16 mouse cellular contexts compared by ENCODE assay signal in the genomic region with DNA sequence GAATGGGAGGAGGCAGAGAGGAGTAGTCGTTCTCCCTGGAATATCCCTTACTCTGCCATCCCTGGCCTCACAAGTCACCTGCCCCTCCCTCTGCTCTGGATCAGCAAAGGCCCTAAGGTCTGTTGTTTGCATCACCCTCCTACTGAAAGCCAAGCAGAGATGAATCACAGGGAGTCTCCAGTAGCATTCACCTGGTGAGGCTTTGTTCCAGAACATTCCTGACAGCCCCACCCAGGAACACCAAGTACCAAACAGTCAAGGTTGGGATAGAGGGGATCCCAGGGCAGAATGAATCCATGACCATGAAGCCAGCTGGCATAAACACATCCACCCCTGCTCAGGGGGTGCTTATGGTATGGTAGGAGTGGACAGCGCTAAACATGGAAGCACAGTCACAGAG.
"Had no signal": no experiment of that assay in that cellular context is flagged by ENCODE, and none has a peak within 500 bp of the region (broad histone marks: within the 10 kb centered on the region; RNA-seq: fewer than 3 reads in every experiment).

No protein-coding gene starts in this region.

- H3K4me1 ChIP-seq: intestine, embryonic 15.5 days; limb, embryonic 12.5 days; limb, embryonic 15.5 days had no signal

- H3K9ac ChIP-seq: intestine, embryonic 15.5 days; kidney, embryonic 15.5 days; limb, embryonic 12.5 days; limb, embryonic 15.5 days; lung, embryonic 14.5 days had no signal

- H3K4me3 ChIP-seq: intestine, embryonic 15.5 days; kidney, embryonic 15.5 days; limb, embryonic 12.5 days; limb, embryonic 15.5 days had no signal

- H3K27me3 ChIP-seq: intestine, embryonic 15.5 days; kidney, embryonic 15.5 days; limb, embryonic 12.5 days; limb, embryonic 15.5 days had no signal

- H3K27ac ChIP-seq: intestine, embryonic 15.5 days; kidney, embryonic 15.5 days; limb, embryonic 12.5 days; limb, embryonic 15.5 days had no signal

- H3K9me3 ChIP-seq: intestine, embryonic 15.5 days; kidney, embryonic 15.5 days; limb, embryonic 15.5 days had no signal

- DNase-seq: kidney, adult 11 months; kidney, adult 8-10 months; kidney, postnatal 10 days; left cerebral cortex, postnatal 4 days; lung, embryonic 14.5 days; lung, postnatal 10 days; lung, postnatal 4 days; midbrain, embryonic 14.5 days; thymus, adult 2 months; thymus, postnatal 14 days; thymus, postnatal 4 days had no signal

- H3K4me2 ChIP-seq: intestine, embryonic 15.5 days; kidney, embryonic 15.5 days; limb, embryonic 12.5 days; limb, embryonic 15.5 days; lung, embryonic 14.5 days; midbrain, embryonic 11.5 days had no signal

- H3K36me3 ChIP-seq: intestine, embryonic 15.5 days; kidney, embryonic 15.5 days; limb, embryonic 12.5 days; limb, embryonic 15.5 days had no signal

- ATAC-seq: intestine, embryonic 15.5 days had no signal
